ENCODE assay signal across 14 mouse cellular contexts in genomic region chr13:43555321-43555720, GRCm38 (mm10).
"Had no signal": no experiment of that assay in that cellular context is flagged by ENCODE, and none has a peak within 500 bp of the region (broad histone marks: within the 10 kb centered on the region; RNA-seq: fewer than 3 reads in every experiment).

No protein-coding gene starts in this region.

- H3K4me3 ChIP-seq: kidney, embryonic 15.5 days; limb, embryonic 10.5 days; limb, embryonic 13.5 days; liver, embryonic 12.5 days; liver, embryonic 15.5 days; lung, embryonic 15.5 days; midbrain, embryonic 13.5 days had no signal

- DNase-seq: kidney, adult 11 months; kidney, adult 8-10 months; kidney, postnatal 10 days; kidney, postnatal 36 days; liver; lung, adult 18-20 months; lung, postnatal 10 days had no signal

- H3K27me3 ChIP-seq: kidney, embryonic 15.5 days; limb, embryonic 13.5 days; liver, embryonic 12.5 days; lung, embryonic 15.5 days had no signal

- H3K27ac ChIP-seq: kidney, embryonic 15.5 days; limb, embryonic 10.5 days; limb, embryonic 13.5 days; liver, embryonic 12.5 days; liver, embryonic 15.5 days; lung, embryonic 15.5 days; midbrain, embryonic 13.5 days had no signal
